Mouse (Mus musculus) cerebellum, postnatal 4 days (tissue): ENCODE data around the gene Olfr172.

Experiments
- DNase-seq, 2 experiments: peaks; one replicate each; pipeline ENCODE4 v3.0.0; 2022; ENCODE audit warnings: low spot score in 2 of 2, mixed read lengths in 1 of 2

The Olfr172 gene

DNA sequence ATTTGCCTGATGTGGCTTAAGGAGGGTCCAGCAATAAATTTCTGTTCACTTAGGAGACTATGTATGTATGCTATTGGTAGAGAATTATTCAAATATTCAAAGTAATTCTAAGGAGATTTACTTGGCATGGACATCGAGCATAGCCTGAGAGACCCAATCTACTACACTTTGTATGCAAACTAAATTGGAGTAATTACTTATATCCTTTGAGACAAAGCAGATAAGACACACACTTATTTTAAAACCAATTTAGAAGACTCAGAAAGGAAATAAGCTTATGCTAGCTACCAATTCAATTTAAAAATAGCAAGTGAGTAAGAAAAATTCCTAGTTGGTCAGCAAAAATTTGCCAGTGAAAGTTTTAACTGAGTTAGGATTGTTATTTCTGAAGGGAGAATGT is at the start of gene Olfr172:
Gene Olfr172, minus strand, starts transcription at position 101 of the 400 bp plus-strand sequence.
- no peak for DNase-seq

DNA sequence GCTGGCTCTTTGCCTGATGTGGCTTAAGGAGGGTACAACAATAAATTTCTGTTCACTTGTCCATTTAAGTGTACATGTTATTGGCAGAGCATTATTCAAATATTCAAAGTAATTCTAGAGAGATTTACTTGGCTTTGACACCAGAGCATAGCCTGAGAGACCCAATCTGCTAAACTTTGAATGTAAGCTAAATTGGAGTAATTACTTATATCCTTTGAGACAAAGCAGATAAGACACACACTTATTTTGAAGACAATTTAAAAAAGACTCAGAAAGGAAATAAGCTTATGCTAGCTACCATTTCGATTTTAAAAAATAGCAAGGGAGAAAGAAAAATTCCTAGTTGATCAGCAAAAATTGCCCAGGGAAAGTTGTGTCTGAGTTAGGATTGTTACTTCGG is 37.2 kb upstream of the Olfr172 start, which contains the start of gene Olfr173:
Gene Olfr173, minus strand, starts transcription at position 101 of the 400 bp plus-strand sequence.
- DNase-seq, result no peak

DNA sequence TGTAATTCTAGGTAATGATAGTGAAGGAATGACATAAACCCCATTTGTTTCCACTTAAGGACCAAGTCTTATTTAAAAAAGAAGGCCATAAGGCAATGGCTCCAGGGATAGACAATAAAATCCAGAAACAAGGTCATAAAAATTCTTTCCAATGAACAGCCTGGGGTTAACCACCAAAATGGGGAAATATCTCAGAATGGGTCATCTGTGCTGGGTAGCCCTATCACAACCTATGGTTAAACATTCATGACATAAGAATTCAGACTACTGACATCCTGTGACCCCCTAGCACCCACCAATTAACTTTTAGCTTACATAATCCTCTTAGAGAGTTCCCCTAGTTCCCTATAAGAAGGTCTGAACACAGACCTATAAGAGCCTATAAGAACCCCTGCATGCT is 6.8 kb downstream of the Olfr172 start:
- DNase-seq, result no peak

DNA sequence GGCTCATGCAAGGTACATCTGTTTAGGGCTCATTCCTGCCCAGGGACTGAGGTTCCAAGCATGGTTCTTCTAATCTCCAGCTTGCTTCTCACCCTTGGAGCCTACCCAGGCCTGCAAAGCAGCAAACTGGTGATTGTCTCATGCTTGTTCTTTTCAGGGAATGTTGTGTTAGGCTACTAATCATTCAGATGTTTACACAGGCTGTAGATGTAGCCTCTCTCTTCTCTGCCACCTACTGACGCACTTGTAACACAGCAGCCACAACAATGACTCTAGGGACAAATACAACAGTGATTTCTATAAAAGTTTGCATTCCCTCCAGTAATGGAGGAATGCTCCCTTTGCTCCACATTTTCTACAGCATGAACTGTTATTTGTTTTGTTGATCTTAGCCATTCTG is 11.7 kb downstream of the Olfr172 start:
- DNase-seq, result no peak

DNA sequence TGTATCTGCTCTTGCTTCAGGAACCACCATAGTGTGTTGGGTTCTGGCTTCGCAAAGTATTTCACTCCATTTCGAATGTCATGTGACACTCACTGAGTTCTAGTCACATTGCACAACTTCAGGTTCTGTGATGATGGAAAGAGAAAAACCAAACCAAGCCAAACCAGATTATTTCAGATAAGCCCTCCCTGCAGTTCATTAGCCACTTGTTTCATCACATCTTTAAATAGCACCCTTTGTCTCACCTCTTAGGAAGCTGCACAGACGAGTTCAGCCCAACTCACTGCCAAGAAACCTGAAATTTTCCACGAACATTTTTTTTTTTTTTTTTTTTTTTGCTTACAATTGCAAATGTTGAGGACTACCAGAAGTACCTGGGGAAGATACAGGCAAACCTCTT is 16.3 kb downstream of the Olfr172 start:
- no peak for DNase-seq

GRCm38 (mm10) chr16:58740751-58741150 is 22.2 kb downstream of the Olfr172 start:
- no peak for DNase-seq

DNA sequence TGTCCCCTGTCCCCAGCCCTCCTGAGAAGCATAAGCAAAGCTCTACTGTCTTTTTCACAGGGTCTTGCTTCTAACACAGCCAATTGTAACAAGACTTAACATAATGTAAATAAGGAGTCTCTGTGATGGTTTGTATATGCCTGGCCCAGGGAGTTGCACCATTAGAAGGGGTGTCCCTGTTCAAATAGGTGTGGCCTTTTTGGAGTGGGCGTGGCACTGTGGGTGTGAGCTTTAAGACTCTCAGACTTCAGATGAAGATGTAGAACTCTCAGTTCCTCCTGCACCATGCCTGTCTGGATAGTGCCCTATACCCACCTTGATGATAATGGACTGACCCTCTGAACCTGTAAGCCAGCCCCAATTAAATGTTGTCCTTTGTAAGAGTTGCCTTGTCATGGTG is 24.2 kb downstream of the Olfr172 start:
- no peak for DNase-seq

- no peak for DNase-seq
Observed at GRCm38 (mm10) chr16:58738205-58738604, 24.8 kb downstream of the Olfr172 start.

- no peak for DNase-seq
Observed at GRCm38 (mm10) chr16:58728176-58728671, 34.8 kb downstream of the Olfr172 start.

DNA sequence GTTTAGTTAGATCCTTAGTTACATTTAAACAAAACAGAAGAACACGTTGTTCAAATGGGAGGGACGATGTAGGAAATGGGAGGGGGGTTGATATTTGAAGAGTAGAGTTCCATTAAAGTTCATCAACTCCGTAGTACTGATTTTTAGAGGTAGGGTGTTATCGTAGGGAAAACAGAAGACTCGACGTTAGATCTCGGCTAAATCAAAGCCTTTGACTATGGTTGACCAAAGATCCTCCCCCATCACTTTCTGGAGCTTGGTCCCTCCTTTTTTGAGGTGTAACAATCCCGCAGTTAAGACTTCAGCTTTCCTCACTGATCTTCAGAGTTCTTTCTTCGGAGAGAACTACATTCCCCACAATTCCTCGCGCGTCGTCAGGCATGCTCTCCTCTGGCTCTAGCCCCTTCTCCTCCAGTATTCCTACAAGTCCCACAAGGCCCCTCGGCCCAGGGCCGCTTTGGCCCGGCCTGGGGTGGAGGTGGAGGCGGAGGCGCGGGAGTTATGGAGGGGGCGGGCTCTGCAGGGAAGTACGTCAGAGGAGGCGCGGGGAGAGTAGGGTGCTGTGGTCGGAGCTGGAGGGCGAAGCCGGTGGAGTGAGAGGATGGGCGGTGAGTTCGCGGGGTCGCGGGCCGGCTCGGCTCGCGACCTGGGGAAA is 35.4 kb downstream of the Olfr172 start, which contains the start of gene Cldnd1:
Gene Cldnd1, plus strand, starts transcription at position 434 of the 655 bp plus-strand sequence.
- peak; percentile 83 to 92 for DNase-seq

- no peak for DNase-seq
Observed at GRCm38 (mm10) chr16:58726680-58727476, 36.1 kb downstream of the Olfr172 start.

GRCm38 (mm10) chr16:58722292-58722691 is 40.7 kb downstream of the Olfr172 start:
- no peak for DNase-seq

DNA sequence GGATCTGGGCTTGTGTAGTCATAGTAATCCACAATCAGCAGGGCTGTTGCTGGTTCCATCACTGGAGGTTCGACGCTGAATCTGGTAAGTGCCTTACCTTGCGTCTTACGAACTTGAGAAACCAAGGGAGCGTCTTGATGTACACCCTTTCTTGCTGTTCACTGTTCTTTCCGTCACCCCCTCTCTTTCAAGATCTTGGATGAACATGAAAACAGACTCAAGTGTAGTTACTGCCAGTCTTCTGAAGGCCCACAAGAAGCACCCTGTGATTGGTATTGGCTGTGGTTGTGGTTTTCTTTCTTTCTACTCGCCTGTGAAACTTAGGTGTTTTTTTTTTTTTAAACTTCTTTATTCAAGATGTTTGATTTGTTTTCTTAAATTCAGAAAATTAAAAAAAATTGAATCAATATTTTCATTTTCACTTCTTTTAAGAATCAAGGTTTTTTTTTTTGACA is 44.3 kb downstream of the Olfr172 start, which contains the start of gene Gpr15:
Gene Gpr15, minus strand, starts transcription at position 405 of the 455 bp plus-strand sequence.
- no peak for DNase-seq

- no peak for DNase-seq
Observed at GRCm38 (mm10) chr16:58715018-58715417, 48.0 kb downstream of the Olfr172 start.

DNA sequence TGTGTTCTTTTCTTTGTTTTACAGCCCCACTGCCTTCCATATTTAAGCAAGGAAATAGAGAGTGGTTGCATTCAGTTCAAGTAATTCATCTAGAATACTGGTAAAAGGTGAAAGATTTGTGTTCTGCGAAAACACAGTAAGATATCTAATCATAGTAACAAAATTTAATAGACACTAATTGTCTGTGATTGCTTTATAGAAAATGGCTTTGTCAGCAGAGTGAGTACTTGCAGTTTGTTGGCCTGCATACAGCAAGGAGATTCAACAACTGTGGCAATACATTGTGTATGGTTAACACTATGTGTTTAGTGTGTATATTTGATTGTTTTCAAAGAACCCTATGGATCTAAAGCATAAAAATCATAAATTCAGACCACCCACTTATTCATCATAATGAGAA is 49.8 kb downstream of the Olfr172 start:
- no peak for DNase-seq

DNA sequence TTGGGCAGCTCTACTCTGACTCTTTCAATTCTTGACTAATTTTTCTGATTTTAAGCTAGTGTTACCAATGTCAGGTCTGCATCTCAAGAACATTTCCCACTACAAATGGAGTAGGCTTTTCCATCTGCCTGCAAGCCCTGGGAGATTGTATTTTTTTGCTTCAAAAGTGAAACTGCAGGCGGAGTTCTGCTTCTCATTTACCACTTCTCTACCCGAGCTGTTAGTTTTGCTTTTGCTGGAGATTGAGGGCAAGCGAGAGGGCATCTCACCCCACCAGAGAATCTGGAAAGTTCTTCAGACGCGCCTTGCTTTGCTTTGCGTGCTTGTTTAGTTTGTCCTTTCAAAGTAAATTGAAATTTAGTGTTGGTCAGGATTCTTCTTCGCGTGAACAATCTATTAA is 50.8 kb downstream of the Olfr172 start:
- no peak for DNase-seq
